Mouse (Mus musculus): ENCODE data around the gene Gm49396.

The Gm49396 gene

GRCm38 (mm10) chr7:30588676-30589434 is 25.7 kb downstream of the Gm49396 start, which contains the start of gene Kmt2b:
Gene Kmt2b, minus strand, starts transcription at chr7:30588726.
- DNase-seq, result peak; percentile 100

GRCm38 (mm10) chr7:30589435-30590301 is 26.5 kb downstream of the Gm49396 start:
- peak; percentile 98 for DNase-seq

GRCm38 (mm10) chr7:30590927-30591604 is 27.9 kb downstream of the Gm49396 start:
- peak; percentile 88 for DNase-seq

- no peak for DNase-seq
Observed at GRCm38 (mm10) chr7:30591605-30591951, 28.4 kb downstream of the Gm49396 start.

- DNase-seq, result no peak
Observed at GRCm38 (mm10) chr7:30592772-30593423, 29.8 kb downstream of the Gm49396 start.

GRCm38 (mm10) chr7:30593579-30594509 is 30.7 kb downstream of the Gm49396 start:
- DNase-seq, result no peak

- DNase-seq, result no peak
Observed at GRCm38 (mm10) chr7:30594510-30595024, 31.4 kb downstream of the Gm49396 start.

- DNase-seq, result no peak
Observed at GRCm38 (mm10) chr7:30596093-30596492, 32.9 kb downstream of the Gm49396 start.

GRCm38 (mm10) chr7:30596811-30597210 is 33.7 kb downstream of the Gm49396 start:
- no peak for DNase-seq

GRCm38 (mm10) chr7:30598786-30599185 is 35.6 kb downstream of the Gm49396 start, which contains the start of gene Zbtb32:
Gene Zbtb32, minus strand, starts transcription at chr7:30598909.
- no peak for DNase-seq

- peak; percentile 99 for DNase-seq
Observed at GRCm38 (mm10) chr7:30599933-30600353, 36.8 kb downstream of the Gm49396 start.

GRCm38 (mm10) chr7:30600651-30601050 is 37.5 kb downstream of the Gm49396 start:
- DNase-seq, result no peak

GRCm38 (mm10) chr7:30602583-30602982 is 39.4 kb downstream of the Gm49396 start:
- no peak for DNase-seq

- no peak for DNase-seq
Observed at GRCm38 (mm10) chr7:30604424-30604823, 41.3 kb downstream of the Gm49396 start.

- DNase-seq, result no peak
Observed at GRCm38 (mm10) chr7:30604944-30605343, 41.8 kb downstream of the Gm49396 start.

- DNase-seq, result no peak
Observed at GRCm38 (mm10) chr7:30607706-30608309, 44.7 kb downstream of the Gm49396 start.

GRCm38 (mm10) chr7:30608476-30608875 is 45.3 kb downstream of the Gm49396 start:
- DNase-seq, result no peak

GRCm38 (mm10) chr7:30610043-30610442 is 46.9 kb downstream of the Gm49396 start:
- DNase-seq, result peak; percentile 97

GRCm38 (mm10) chr7:30612654-30613402 is 49.7 kb downstream of the Gm49396 start, which contains the start of gene Upk1a:
Gene Upk1a, minus strand, starts transcription at chr7:30612847.
- DNase-seq, result no peak

GRCm38 (mm10) chr7:30613529-30614112 is 50.5 kb downstream of the Gm49396 start:
- DNase-seq, result no peak
